Mouse (Mus musculus) liver, embryonic 16.5 days (tissue): ENCODE data around the gene Polr1d. TPM values are rescaled to one million over a fixed set of nuclear protein-coding genes. Genes with fewer than 3 reads are reported as not detected.
A peak's percentile ranks its signal among the peaks of the same experiment; 100 is the strongest.

Source experiments
- ATAC-seq: fragments of 200-750 bp; cut with Nextera tagmentation; 2 replicates; pipeline ENCODE4 v1.8.0; 2017; ENCODE audit warnings: low read depth, mild to moderate bottlenecking, moderate number of reproducible peaks, moderate library complexity
- H3K27ac ChIP-seq: fragments of 300-500 bp; sonication (generic); 2 replicates; pipeline ENCODE4 v1.5.1; 2014; ENCODE audit warnings: mild to moderate bottlenecking, low read length
- H3K27me3 ChIP-seq: fragments of 300-500 bp; sonication (generic); 2 replicates; pipeline ENCODE4 v1.6.1; 2014; ENCODE audit warnings: low read depth, low read length, mixed read lengths; ENCODE audit not compliant: control insufficient read depth, insufficient read depth
- H3K36me3 ChIP-seq: fragments of 300-500 bp; sonication (generic); 2 replicates; pipeline ENCODE4 v1.6.1; 2014; ENCODE audit warnings: mild to moderate bottlenecking; ENCODE audit not compliant: control insufficient read depth, insufficient read depth
- H3K4me1 ChIP-seq: fragments of 300-500 bp; sonication (generic); 2 replicates; pipeline ENCODE4 v1.6.1; 2014; ENCODE audit warnings: low read depth, low read length, mixed read lengths; ENCODE audit not compliant: control insufficient read depth
- H3K4me2 ChIP-seq: fragments of 300-500 bp; sonication (generic); 2 replicates; pipeline ENCODE4 v1.6.1; 2014; ENCODE audit warnings: low read depth, low read length, mixed read lengths
- H3K4me3 ChIP-seq: fragments of 300-500 bp; sonication (generic); 2 replicates; pipeline ENCODE4 v1.5.1; 2014; ENCODE audit warnings: low read depth, mild to moderate bottlenecking, low read length
- H3K9ac ChIP-seq: fragments of 300-500 bp; sonication (generic); 2 replicates; pipeline ENCODE4 v1.6.1; 2014; ENCODE audit warnings: low read depth, low read length
- H3K9me3 ChIP-seq: fragments of 300-500 bp; sonication (generic); replicated peaks from 2 replicates; pipeline ENCODE4 v1.6.1; 2016; ENCODE audit warnings: low read length; ENCODE audit not compliant: control insufficient read depth
- WGBS: fragments of 180-500 bp; shearing (Covaris S2); extraction: QIAGEN DNeasy Blood & Tissue Kit; methylation state at CpG from one replicate; pipeline ENCODE4 v1.1.7; 2014; ENCODE audit not compliant: insufficient replicate concordance; 5-methylcytosine and 5-hydroxymethylcytosine counted together
- polyA plus RNA-seq: library from polyadenylated mRNA; unstranded; fragments of >200 nt; fragmentation: Nextera tagmentation; extraction: Ambion mirVana; gene quantifications from 2 replicates; pipeline ENCODE4 v1.2.1, GENCODE M21; 2015

Polr1d gene
- polyA plus RNA-seq, 1 experiment from 2014 or later: 54.4 TPM

- H3K36me3 ChIP-seq: no peaks in the 10 kb centered on the region
- H3K27me3 ChIP-seq: no peaks in the 10 kb centered on the region
- WGBS: 75% methylated on average over 2 of the region's 2 CpGs
- no peak overlapping the region for H3K9ac ChIP-seq
- no peak overlapping the region for H3K4me3 ChIP-seq
- no peak overlapping the region for H3K4me2 ChIP-seq
- H3K9me3 ChIP-seq: no peaks in the 10 kb centered on the region
- no peak for ATAC-seq
- no peak overlapping the region for H3K27ac ChIP-seq
- H3K4me1 ChIP-seq: peaks cover 12% of the 10 kb centered on the region
Measured at GRCm38 (mm10) chr5:147060024-147060423, 16.8 kb upstream of the Polr1d start.

- H3K27ac ChIP-seq: no peak overlapping the region
- no peak overlapping the region for H3K4me2 ChIP-seq
- no peaks in the 10 kb centered on the region for H3K27me3 ChIP-seq
- H3K4me1 ChIP-seq: peaks cover 2% of the 10 kb centered on the region
- H3K4me3 ChIP-seq: no peak overlapping the region
- H3K9ac ChIP-seq: no peak overlapping the region
- H3K36me3 ChIP-seq: no peaks in the 10 kb centered on the region
- ATAC-seq: no peak
- H3K9me3 ChIP-seq: no peaks in the 10 kb centered on the region
- WGBS: 52% methylated on average over 8 of the region's 8 CpGs
Measured at GRCm38 (mm10) chr5:147063215-147063661, 13.6 kb upstream of the Polr1d start.

GRCm38 (mm10) chr5:147066129-147066528 lies 10.7 kb upstream of the Polr1d start:
- no peak overlapping the region for H3K4me2 ChIP-seq
- no peak for ATAC-seq
- no peaks in the 10 kb centered on the region for H3K36me3 ChIP-seq
- WGBS: 61% methylated on average over 4 of the region's 4 CpGs
- no peak overlapping the region for H3K4me3 ChIP-seq
- H3K9me3 ChIP-seq: no peaks in the 10 kb centered on the region
- H3K27ac ChIP-seq: no peak overlapping the region
- peaks cover 2% of the 10 kb centered on the region for H3K4me1 ChIP-seq
- H3K27me3 ChIP-seq: no peaks in the 10 kb centered on the region
- no peak overlapping the region for H3K9ac ChIP-seq

GRCm38 (mm10) chr5:147066965-147067364 lies 9.9 kb upstream of the Polr1d start:
- Histone ChIP-seq H3K36me3 (no peaks in the 10 kb centered on the region), H3K27ac (no peak overlapping the region)
- WGBS: 50% methylated on average over 5 of the region's 5 CpGs

GRCm38 (mm10) chr5:147068876-147069275 lies 8.0 kb upstream of the Polr1d start:
- no peak overlapping the region for H3K9ac ChIP-seq
- H3K9me3 ChIP-seq: no peaks in the 10 kb centered on the region
- H3K27me3 ChIP-seq: no peaks in the 10 kb centered on the region
- no peak overlapping the region for H3K4me2 ChIP-seq
- H3K27ac ChIP-seq: no peak overlapping the region
- H3K4me1 ChIP-seq: peaks cover 16% of the 10 kb centered on the region
- no peak for ATAC-seq
- no peaks in the 10 kb centered on the region for H3K36me3 ChIP-seq
- WGBS: 61% methylated on average over 5 of the region's 5 CpGs
- H3K4me3 ChIP-seq: no peak overlapping the region

More at GRCm38 (mm10) chr5:147066965-147067364, 9.9 kb upstream of the Polr1d start:
- no peaks in the 10 kb centered on the region for H3K9me3 ChIP-seq
- ATAC-seq: peak; percentile 75
- H3K4me2 ChIP-seq: no peak overlapping the region
- H3K4me3 ChIP-seq: no peak overlapping the region
- peaks cover 5% of the 10 kb centered on the region for H3K4me1 ChIP-seq
- H3K27me3 ChIP-seq: no peaks in the 10 kb centered on the region
- H3K9ac ChIP-seq: no peak overlapping the region

GRCm38 (mm10) chr5:147070791-147071516 lies 5.9 kb upstream of the Polr1d start:
- Histone ChIP-seq H3K27ac (no peak overlapping the region), H3K4me2 (no peak overlapping the region), H3K27me3 (no peaks in the 10 kb centered on the region), H3K9ac (no peak overlapping the region), H3K9me3 (no peaks in the 10 kb centered on the region), H3K4me3 (no peak overlapping the region), H3K36me3 (no peaks in the 10 kb centered on the region), H3K4me1 (peaks cover 29% of the 10 kb centered on the region)
- 62% methylated on average over 16 of the region's 16 CpGs for WGBS
- no peak for ATAC-seq

GRCm38 (mm10) chr5:147071886-147072285 lies 5.0 kb upstream of the Polr1d start:
- Histone ChIP-seq H3K9ac (no peak overlapping the region), H3K27ac (no peak overlapping the region), H3K4me3 (no peak overlapping the region), H3K4me1 (peaks cover 28% of the 10 kb centered on the region), H3K27me3 (no peaks in the 10 kb centered on the region), H3K9me3 (no peaks in the 10 kb centered on the region), H3K36me3 (no peaks in the 10 kb centered on the region), H3K4me2 (no peak overlapping the region)
- 42% methylated on average over 4 of the region's 4 CpGs for WGBS
- no peak for ATAC-seq

GRCm38 (mm10) chr5:147073805-147074204 lies 3.0 kb upstream of the Polr1d start:
- H3K4me1 ChIP-seq: peaks cover 34% of the 10 kb centered on the region
- no peaks in the 10 kb centered on the region for H3K36me3 ChIP-seq
- H3K4me2 ChIP-seq: no peak overlapping the region
- no peak overlapping the region for H3K9ac ChIP-seq
- no peaks in the 10 kb centered on the region for H3K27me3 ChIP-seq
- WGBS: 64% methylated on average over 6 of the region's 6 CpGs
- no peak overlapping the region for H3K4me3 ChIP-seq
- H3K27ac ChIP-seq: no peak overlapping the region
- ATAC-seq: no peak
- no peaks in the 10 kb centered on the region for H3K9me3 ChIP-seq

- no peak for ATAC-seq
- Histone ChIP-seq H3K27ac (peak overlapping the region; percentile 88), H3K4me2 (peak overlapping the region; percentile 80), H3K4me1 (peaks cover 35% of the 10 kb centered on the region), H3K4me3 (peak overlapping the region; percentile 89), H3K36me3 (no peaks in the 10 kb centered on the region), H3K9ac (peak overlapping the region; percentile 88), H3K9me3 (no peaks in the 10 kb centered on the region), H3K27me3 (no peaks in the 10 kb centered on the region)
- 19% methylated on average over 21 of the region's 21 CpGs for WGBS
Measured at GRCm38 (mm10) chr5:147075103-147076025, 1.5 kb upstream of the Polr1d start.
